ENCODE assay signal across 11 mouse cellular contexts in genomic region chr4:142070840-142071239, GRCm38 (mm10). TPM values are rescaled to one million over a fixed set of nuclear protein-coding genes. Genes with fewer than 3 reads are reported as not detected.
DNase-seq lines count a peak whose midpoint lies in the region; ATAC-seq and TF ChIP-seq lines count a peak whose summit lies in the region.
"Had no signal": no experiment of that assay in that cellular context is flagged by ENCODE, and none has a peak within 500 bp of the region (broad histone marks: within the 10 kb centered on the region; RNA-seq: fewer than 3 reads in every experiment).

No protein-coding gene starts in this region.

- no peak for ATAC-seq in limb, embryonic 12.5 days (ENCODE audit: insufficient number of reproducible peaks, insufficient read depth, low FRiP score, low TSS enrichment, low read depth)
- no peak for ATAC-seq in stomach, embryonic 16.5 days (ENCODE audit: insufficient read depth, low FRiP score)
- ATAC-seq in forebrain, embryonic 11.5 days (replicated peaks; ENCODE audit: low FRiP score): no peak
- ATAC-seq: forebrain, embryonic 15.5 days; midbrain, embryonic 15.5 days had no signal

- TF ChIP-seq POLR2A in liver, adult 2 months (IDR thresholded peaks at IDR 0.05; ENCODE audit: extremely low read depth, insufficient read depth, low read length): no peak

- no peak overlapping the region for H3K9ac ChIP-seq in liver, adult 2 months (ENCODE audit: low read depth, low read length)
- no peak overlapping the region for H3K9ac ChIP-seq in limb, embryonic 12.5 days (replicated peaks)
- peak overlapping the region; percentile 43; the same call in 1 of the 2 replicates for H3K9ac ChIP-seq in stomach, embryonic 16.5 days (ENCODE audit: low read length)
- no peak overlapping the region for H3K9ac ChIP-seq in forebrain, embryonic 11.5 days (ENCODE audit: low read length)
- H3K9ac ChIP-seq: forebrain, embryonic 15.5 days; midbrain, embryonic 15.5 days had no signal

- peak overlapping the region; percentile 88 for H3K27ac ChIP-seq in liver, adult 2 months (replicated peaks; ENCODE audit: insufficient read depth, low read depth, low read length)
- peak overlapping the region; percentile 60 for H3K27ac ChIP-seq in limb, embryonic 12.5 days
- H3K27ac ChIP-seq in stomach, embryonic 16.5 days (ENCODE audit: low read length): peak overlapping the region; percentile 95
- H3K27ac ChIP-seq in forebrain, embryonic 11.5 days (ENCODE audit: low read depth, low read length): no peak overlapping the region
- H3K27ac ChIP-seq: forebrain, embryonic 15.5 days; midbrain, embryonic 15.5 days had no signal

- no peak for TF ChIP-seq CTCF in liver, adult 2 months (IDR thresholded peaks at IDR 0.05; ENCODE audit: low read depth, low read length)

- peaks cover 5% of the 10 kb centered on the region; the same call in 1 of the 2 replicates for H3K79me2 ChIP-seq in liver, adult 2 months (ENCODE audit: control insufficient read depth, insufficient read depth, low read length)

- no peaks in the 10 kb centered on the region for H3K27me3 ChIP-seq in liver, adult 2 months (ENCODE audit: control insufficient read depth, insufficient read depth, low read length)
- peaks cover 12% of the 10 kb centered on the region; the same call in 1 of the 2 replicates for H3K27me3 ChIP-seq in limb, embryonic 12.5 days
- H3K27me3 ChIP-seq in stomach, embryonic 16.5 days (ENCODE audit: control insufficient read depth, insufficient read depth, low read length): no peaks in the 10 kb centered on the region
- H3K27me3 ChIP-seq in forebrain, embryonic 11.5 days (ENCODE audit: control insufficient read depth, insufficient read depth, low read length): peaks cover 13% of the 10 kb centered on the region; the same call in 1 of the 2 replicates

- H3K36me3 ChIP-seq in liver, adult 2 months (ENCODE audit: control insufficient read depth, insufficient read depth, low read length): no peaks in the 10 kb centered on the region
- H3K36me3 ChIP-seq in limb, embryonic 12.5 days: no peaks in the 10 kb centered on the region
- H3K36me3 ChIP-seq in stomach, embryonic 16.5 days (ENCODE audit: control insufficient read depth, insufficient read depth, low read length): no peaks in the 10 kb centered on the region
- H3K36me3 ChIP-seq in forebrain, embryonic 11.5 days (ENCODE audit: control insufficient read depth, insufficient read depth, low read length): no peaks in the 10 kb centered on the region
- H3K36me3 ChIP-seq: forebrain, embryonic 15.5 days; midbrain, embryonic 15.5 days had no signal

- peak; percentile 65 for DNase-seq in cerebellum, adult 11-12 months
- no peak for DNase-seq in cerebellum, adult 11 months
- peak; percentile 95 for DNase-seq in liver, adult 2 months (ENCODE audit: extremely low read depth, low read depth, low spot score)
- DNase-seq in liver: no peak
- DNase-seq in forebrain, embryonic 11.5 days (ENCODE audit: low spot score): no peak
- DNase-seq in frontal cortex, postnatal 10 days (ENCODE audit: low spot score in 2 of 2): no peak
- DNase-seq: adrenal gland, postnatal 25 days had no signal

- H3K4me3 ChIP-seq in liver, adult 2 months (ENCODE audit: insufficient read depth, low read depth, low read length): no peak overlapping the region
- H3K4me3 ChIP-seq in limb, embryonic 12.5 days (replicated peaks): no peak overlapping the region
- no peak overlapping the region for H3K4me3 ChIP-seq in stomach, embryonic 16.5 days (replicated peaks; ENCODE audit: low read length)
- H3K4me3 ChIP-seq in forebrain, embryonic 11.5 days (ENCODE audit: low read depth, low read length): no peak overlapping the region
- H3K4me3 ChIP-seq: forebrain, embryonic 15.5 days; midbrain, embryonic 15.5 days had no signal

- H3K4me2 ChIP-seq in limb, embryonic 12.5 days: peak overlapping the region; percentile 6
- H3K4me2 ChIP-seq in stomach, embryonic 16.5 days (ENCODE audit: low read depth, low read length): peak overlapping the region; percentile 25; the same call in 1 of the 2 replicates
- H3K4me2 ChIP-seq in forebrain, embryonic 11.5 days (ENCODE audit: low read depth, low read length, severe bottlenecking): no peak overlapping the region
- H3K4me2 ChIP-seq: forebrain, embryonic 15.5 days; midbrain, embryonic 15.5 days had no signal

- H3K4me1 ChIP-seq in liver, adult 2 months (ENCODE audit: control insufficient read depth, insufficient read depth, low read length): peaks cover 15% of the 10 kb centered on the region
- H3K4me1 ChIP-seq in limb, embryonic 12.5 days (replicated peaks): peaks cover 86% of the 10 kb centered on the region
- H3K4me1 ChIP-seq in stomach, embryonic 16.5 days (ENCODE audit: control insufficient read depth, insufficient read depth, low read length): peaks cover 64% of the 10 kb centered on the region
- H3K4me1 ChIP-seq in forebrain, embryonic 11.5 days (replicated peaks; ENCODE audit: control insufficient read depth, insufficient read depth, low read length): peaks cover 16% of the 10 kb centered on the region; the same call in 1 of the 2 replicates

- WGBS in liver, adult 2 months: 1% methylated on average over 8 of the region's 8 CpGs
- 7% methylated on average over 8 of the region's 8 CpGs for WGBS in limb, embryonic 12.5 days
- 22% methylated on average over 8 of the region's 8 CpGs for WGBS in stomach, embryonic 16.5 days
- 6% methylated on average over 8 of the region's 8 CpGs for WGBS in forebrain, embryonic 11.5 days

- H3K9me3 ChIP-seq in limb, embryonic 12.5 days: no peaks in the 10 kb centered on the region
- H3K9me3 ChIP-seq in stomach, embryonic 16.5 days (replicated peaks; ENCODE audit: control insufficient read depth, low read length): no peaks in the 10 kb centered on the region
- no peaks in the 10 kb centered on the region for H3K9me3 ChIP-seq in forebrain, embryonic 11.5 days (ENCODE audit: control insufficient read depth, low read length)
- H3K9me3 ChIP-seq: forebrain, embryonic 15.5 days; midbrain, embryonic 15.5 days had no signal

RNA-seq across cellular contexts. Expression of gene Tmem51, which starts 13.3 kb away (rescaled TPM):
- total RNA-seq in liver, adult 2 months (2014; rRNA removed): 4.1 and 6.8 TPM in 2 replicates
- polyA plus RNA-seq in liver, adult 2 months (2012; rRNA removed): 4.0 and 13.3 TPM in 2 replicates
- 16.9 and 17.1 TPM in 2 replicates for polyA plus RNA-seq in limb, embryonic 12.5 days (2016; fragmentation: Nextera tagmentation; extraction: Ambion mirVana)
- 79.2 and 87.9 TPM in 2 replicates for polyA plus RNA-seq in stomach, embryonic 16.5 days (2015; fragmentation: Nextera tagmentation; extraction: Ambion mirVana)
- 6.3 and 8.9 TPM in 2 replicates for polyA plus RNA-seq in forebrain, embryonic 11.5 days (2014; fragmentation: Nextera tagmentation; extraction: Ambion mirVana)

RNA-seq across cellular contexts. Expression of gene Fhad1, which starts 56.0 kb away (rescaled TPM):
- total RNA-seq in liver, adult 2 months (2014; rRNA removed): 0.40 and 2.4 TPM in 2 replicates
- 0.06 and 0.41 TPM in 2 replicates for polyA plus RNA-seq in liver, adult 2 months (2012; rRNA removed)
- 1.4 and 1.8 TPM in 2 replicates for polyA plus RNA-seq in limb, embryonic 12.5 days (2016; fragmentation: Nextera tagmentation; extraction: Ambion mirVana)
- polyA plus RNA-seq in stomach, embryonic 16.5 days (2015; fragmentation: Nextera tagmentation; extraction: Ambion mirVana): 5.3 and 5.8 TPM in 2 replicates
- polyA plus RNA-seq in forebrain, embryonic 11.5 days (2014; fragmentation: Nextera tagmentation; extraction: Ambion mirVana): 0.57 and 1.2 TPM in 2 replicates

Comparison
In these comparisons a context has a peak if more than half of its experiments do, and no peak if none do; other contexts are left out.
1. DNase-seq: peak in cerebellum, adult 11-12 months (single experiment) and liver, adult 2 months (single experiment); none in cerebellum, adult 11 months (single experiment), liver (single experiment), forebrain, embryonic 11.5 days (single experiment) and frontal cortex, postnatal 10 days (0 of 2).